Mouse (Mus musculus) midbrain, embryonic 13.5 days (tissue): ENCODE measurements around the gene Tmem44. TPM values are rescaled to one million over a fixed set of nuclear protein-coding genes. Genes with fewer than 3 reads are reported as not detected.
A peak's percentile ranks its signal among the peaks of the same experiment; 100 is the strongest.

Experiments
- ATAC-seq: fragments of 200-750 bp; cut with Nextera tagmentation; 2 replicates; pipeline ENCODE4 v1.8.0; 2017; ENCODE audit warnings: mild to moderate bottlenecking, moderate TSS enrichment, moderate library complexity
- H3K27ac ChIP-seq: fragments of 300-500 bp; sonication (generic); 2 replicates; pipeline ENCODE4 v1.5.1; 2015; ENCODE audit warnings: inconsistent platforms, mild to moderate bottlenecking, moderate library complexity
- H3K27me3 ChIP-seq: fragments of 300-500 bp; sonication (generic); 2 replicates; pipeline ENCODE4 v1.6.1; 2015; ENCODE audit warnings: mild to moderate bottlenecking, inconsistent platforms
- H3K36me3 ChIP-seq: fragments of 300-500 bp; sonication (generic); 2 replicates; pipeline ENCODE4 v1.6.1; 2015; ENCODE audit warnings: mild to moderate bottlenecking, inconsistent platforms
- H3K4me1 ChIP-seq: fragments of 300-500 bp; sonication (generic); replicated peaks from 2 replicates; pipeline ENCODE4 v1.6.1; 2015; ENCODE audit warnings: inconsistent platforms
- H3K4me2 ChIP-seq: fragments of 300-500 bp; sonication (generic); replicated peaks from 2 replicates; pipeline ENCODE4 v1.6.1; 2015; ENCODE audit warnings: moderate library complexity, mild to moderate bottlenecking, inconsistent platforms
- H3K4me3 ChIP-seq: fragments of 300-500 bp; sonication (generic); replicated peaks from 2 replicates; pipeline ENCODE4 v1.5.1; 2015; ENCODE audit warnings: mild to moderate bottlenecking, inconsistent platforms
- H3K9ac ChIP-seq: fragments of 300-500 bp; sonication (generic); replicated peaks from 2 replicates; pipeline ENCODE4 v1.6.1; 2015; ENCODE audit warnings: mild to moderate bottlenecking, inconsistent platforms
- H3K9me3 ChIP-seq: fragments of 300-500 bp; sonication (generic); 2 replicates; pipeline ENCODE4 v1.6.1; 2016; ENCODE audit warnings: mild to moderate bottlenecking, inconsistent platforms
- WGBS: fragments of 180-500 bp; shearing (Covaris S2); methylation state at CpG from one replicate; pipeline ENCODE4 v1.1.7; 2015; 5-methylcytosine and 5-hydroxymethylcytosine counted together
- polyA plus RNA-seq: library from polyadenylated mRNA; unstranded; fragments of >200 nt; fragmentation: Nextera tagmentation; extraction: Ambion mirVana; gene quantifications from 2 replicates; pipeline ENCODE4 v1.2.1, GENCODE M21; 2015

Gene Tmem44
- polyA plus RNA-seq, 1 experiment from 2014 or later = 70.9 TPM

GRCm38 (mm10) chr16:30502221-30502891 is 48.3 kb downstream of the Tmem44 start:
- H3K4me2 ChIP-seq = peak overlapping the region; percentile 17
- H3K9me3 ChIP-seq = no peaks in the 10 kb centered on the region
- peaks cover 13% of the 10 kb centered on the region for H3K4me1 ChIP-seq
- ATAC-seq = no peak
- no peak overlapping the region for H3K4me3 ChIP-seq
- H3K27me3 ChIP-seq = peaks cover 5% of the 10 kb centered on the region; the same call in 1 of the 2 replicates
- WGBS = 47% methylated on average over 25 of the region's 25 CpGs
- H3K9ac ChIP-seq = 0 out of 2 replicates have a peak overlapping the region, but pooled peaks have one; percentile 10
- no peaks in the 10 kb centered on the region for H3K36me3 ChIP-seq
- no peak overlapping the region for H3K27ac ChIP-seq

GRCm38 (mm10) chr16:30501621-30502020 is 49.0 kb downstream of the Tmem44 start:
- H3K4me1 ChIP-seq = peaks cover 13% of the 10 kb centered on the region
- peaks cover 5% of the 10 kb centered on the region; the same call in 1 of the 2 replicates for H3K27me3 ChIP-seq
- no peaks in the 10 kb centered on the region for H3K36me3 ChIP-seq
- no peak overlapping the region for H3K4me3 ChIP-seq
- no peak for ATAC-seq
- no peak overlapping the region for H3K9ac ChIP-seq
- 64% methylated on average over 5 of the region's 5 CpGs for WGBS
- no peaks in the 10 kb centered on the region for H3K9me3 ChIP-seq
- H3K4me2 ChIP-seq = no peak overlapping the region
- H3K27ac ChIP-seq = no peak overlapping the region

GRCm38 (mm10) chr16:30500223-30500622 is 50.4 kb downstream of the Tmem44 start:
- 77% methylated on average over 7 of the region's 7 CpGs for WGBS
- Histone ChIP-seq H3K9ac (no peak overlapping the region), H3K4me3 (no peak overlapping the region), H3K27me3 (peaks cover 5% of the 10 kb centered on the region; the same call in 1 of the 2 replicates), H3K4me2 (no peak overlapping the region), H3K4me1 (peaks cover 13% of the 10 kb centered on the region), H3K9me3 (no peaks in the 10 kb centered on the region), H3K36me3 (no peaks in the 10 kb centered on the region), H3K27ac (no peak overlapping the region)
- ATAC-seq = no peak

GRCm38 (mm10) chr16:30499126-30499857 is 51.4 kb downstream of the Tmem44 start:
- 25% methylated on average over 16 of the region's 16 CpGs for WGBS
- no peak overlapping the region for H3K27ac ChIP-seq
- H3K9ac ChIP-seq = no peak overlapping the region
- H3K27me3 ChIP-seq = peaks cover 5% of the 10 kb centered on the region; the same call in 1 of the 2 replicates
- no peaks in the 10 kb centered on the region for H3K9me3 ChIP-seq
- no peak for ATAC-seq
- H3K4me2 ChIP-seq = no peak overlapping the region; the same call in 1 of the 2 replicates
- H3K4me3 ChIP-seq = no peak overlapping the region
- H3K36me3 ChIP-seq = no peaks in the 10 kb centered on the region
- H3K4me1 ChIP-seq = peaks cover 13% of the 10 kb centered on the region

- whole genome bisulfite sequencing = 88% methylated on average over 5 of the region's 5 CpGs
These were observed 53.3 kb downstream of the Tmem44 start for GRCm38 (mm10) chr16:30497307-30497706.

GRCm38 (mm10) chr16:30494883-30495282 is 55.8 kb downstream of the Tmem44 start:
- H3K4me1 ChIP-seq = peaks cover 7% of the 10 kb centered on the region
- WGBS = 92% methylated on average over 6 of the region's 6 CpGs
- no peak for ATAC-seq

More at GRCm38 (mm10) chr16:30497307-30497706, 53.3 kb downstream of the Tmem44 start:
- Histone ChIP-seq H3K9ac (no peak overlapping the region), H3K4me1 (peaks cover 9% of the 10 kb centered on the region), H3K4me3 (no peak overlapping the region), H3K27ac (no peak overlapping the region), H3K4me2 (no peak overlapping the region), H3K36me3 (no peaks in the 10 kb centered on the region), H3K9me3 (no peaks in the 10 kb centered on the region), H3K27me3 (no peaks in the 10 kb centered on the region)
- no peak for ATAC-seq

GRCm38 (mm10) chr16:30491742-30492141 is 58.9 kb downstream of the Tmem44 start:
- H3K27ac ChIP-seq = no peak overlapping the region
- no peak overlapping the region for H3K4me2 ChIP-seq
- ATAC-seq = no peak
- 78% methylated on average over 4 of the region's 4 CpGs for WGBS
- H3K36me3 ChIP-seq = no peaks in the 10 kb centered on the region
- no peaks in the 10 kb centered on the region for H3K4me1 ChIP-seq
- H3K9me3 ChIP-seq = no peaks in the 10 kb centered on the region
- H3K9ac ChIP-seq = no peak overlapping the region
- no peak overlapping the region for H3K4me3 ChIP-seq
- no peaks in the 10 kb centered on the region for H3K27me3 ChIP-seq

More at GRCm38 (mm10) chr16:30494883-30495282, 55.8 kb downstream of the Tmem44 start:
- H3K36me3 ChIP-seq = no peaks in the 10 kb centered on the region
- H3K27me3 ChIP-seq = no peaks in the 10 kb centered on the region
- no peak overlapping the region for H3K27ac ChIP-seq
- H3K4me2 ChIP-seq = no peak overlapping the region
- H3K9me3 ChIP-seq = no peaks in the 10 kb centered on the region
- no peak overlapping the region for H3K9ac ChIP-seq
- H3K4me3 ChIP-seq = no peak overlapping the region

GRCm38 (mm10) chr16:30490791-30491190 is 59.9 kb downstream of the Tmem44 start:
- no peak for ATAC-seq
- Histone ChIP-seq H3K9ac (no peak overlapping the region), H3K4me2 (no peak overlapping the region), H3K27me3 (no peaks in the 10 kb centered on the region), H3K4me1 (no peaks in the 10 kb centered on the region), H3K36me3 (no peaks in the 10 kb centered on the region), H3K9me3 (no peaks in the 10 kb centered on the region), H3K27ac (no peak overlapping the region), H3K4me3 (no peak overlapping the region)
- 57% methylated on average over 2 of the region's 2 CpGs for WGBS

- 47% methylated on average over 4 of the region's 4 CpGs for WGBS
These were observed 60.3 kb downstream of the Tmem44 start for GRCm38 (mm10) chr16:30490316-30490715.

GRCm38 (mm10) chr16:30489662-30490061 is 61.0 kb downstream of the Tmem44 start:
- Histone ChIP-seq H3K27me3 (no peaks in the 10 kb centered on the region), H3K36me3 (no peaks in the 10 kb centered on the region), H3K27ac (no peak overlapping the region), H3K4me1 (no peaks in the 10 kb centered on the region), H3K9me3 (no peaks in the 10 kb centered on the region), H3K4me2 (no peak overlapping the region), H3K9ac (no peak overlapping the region), H3K4me3 (no peak overlapping the region)
- ATAC-seq = no peak
- 85% methylated on average over 4 of the region's 4 CpGs for WGBS

More at GRCm38 (mm10) chr16:30490316-30490715, 60.3 kb downstream of the Tmem44 start:
- ATAC-seq = no peak
- Histone ChIP-seq H3K4me2 (no peak overlapping the region), H3K27ac (no peak overlapping the region), H3K9ac (no peak overlapping the region), H3K4me3 (no peak overlapping the region), H3K9me3 (no peaks in the 10 kb centered on the region), H3K36me3 (no peaks in the 10 kb centered on the region), H3K27me3 (no peaks in the 10 kb centered on the region), H3K4me1 (no peaks in the 10 kb centered on the region)

GRCm38 (mm10) chr16:30486498-30486897 is 64.1 kb downstream of the Tmem44 start:
- WGBS = 68% methylated on average over 4 of the region's 4 CpGs
- no peaks in the 10 kb centered on the region for H3K9me3 ChIP-seq
- no peak for ATAC-seq
- no peaks in the 10 kb centered on the region for H3K27me3 ChIP-seq
- no peak overlapping the region for H3K27ac ChIP-seq
- no peak overlapping the region for H3K4me2 ChIP-seq
- no peak overlapping the region for H3K4me3 ChIP-seq
- no peaks in the 10 kb centered on the region for H3K4me1 ChIP-seq
- no peaks in the 10 kb centered on the region for H3K36me3 ChIP-seq
- H3K9ac ChIP-seq = no peak overlapping the region

- whole genome bisulfite sequencing = 91% methylated on average over 5 of the region's 5 CpGs
- Histone ChIP-seq H3K4me1 (no peaks in the 10 kb centered on the region), H3K9ac (no peak overlapping the region), H3K4me3 (no peak overlapping the region), H3K27ac (no peak overlapping the region), H3K4me2 (no peak overlapping the region), H3K27me3 (no peaks in the 10 kb centered on the region), H3K36me3 (no peaks in the 10 kb centered on the region), H3K9me3 (no peaks in the 10 kb centered on the region)
- no peak for ATAC-seq
These were observed 72.9 kb downstream of the Tmem44 start for GRCm38 (mm10) chr16:30477791-30478190.
